Mouse (Mus musculus) leukemia stem cell, adult 10-12 weeks (primary cell): Measurements from ENCODE around the gene H2-Q4. TPM values are rescaled to one million over a fixed set of nuclear protein-coding genes. Genes with fewer than 3 reads are reported as not detected.

ENCODE experiments used
- polyA plus RNA-seq: library from polyadenylated mRNA; stranded (reverse); fragments of >175 nt; gene quantifications from 2 replicates; pipeline ENCODE4 v1.2.3, GENCODE M21; 2012; ENCODE audit warnings: low replicate concordance

H2-Q4 gene
- polyA plus RNA-seq: 114 and 185 TPM in 2 replicates

DNA sequence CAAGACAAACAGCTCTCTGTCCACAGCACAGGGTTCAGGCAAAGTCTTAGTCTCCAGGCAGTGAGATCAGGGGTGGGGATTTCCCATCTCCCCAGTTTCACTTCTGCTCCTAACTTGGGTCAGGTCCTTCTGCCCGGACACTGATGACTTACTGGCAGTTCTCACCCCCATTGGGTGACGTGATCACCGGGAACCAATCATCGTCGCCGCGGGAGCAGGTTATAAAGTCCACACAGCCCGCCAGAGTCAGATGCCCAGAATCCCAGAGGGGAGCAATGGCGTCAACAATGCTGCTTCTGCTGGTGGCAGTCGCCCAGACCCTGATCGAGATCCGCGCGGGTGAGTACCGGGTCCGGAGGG is at the start of gene H2-Q4:
H2-Q4 (plus strand) TSS at position 249 of the 360 bp plus-strand sequence.

GRCm38 (mm10) chr17:35342071-35342671 is 37.2 kb upstream of the H2-Q4 start, which contains the start of gene H2-Q2:
Gene H2-Q2, plus strand, starts transcription at chr17:35342242.

DNA sequence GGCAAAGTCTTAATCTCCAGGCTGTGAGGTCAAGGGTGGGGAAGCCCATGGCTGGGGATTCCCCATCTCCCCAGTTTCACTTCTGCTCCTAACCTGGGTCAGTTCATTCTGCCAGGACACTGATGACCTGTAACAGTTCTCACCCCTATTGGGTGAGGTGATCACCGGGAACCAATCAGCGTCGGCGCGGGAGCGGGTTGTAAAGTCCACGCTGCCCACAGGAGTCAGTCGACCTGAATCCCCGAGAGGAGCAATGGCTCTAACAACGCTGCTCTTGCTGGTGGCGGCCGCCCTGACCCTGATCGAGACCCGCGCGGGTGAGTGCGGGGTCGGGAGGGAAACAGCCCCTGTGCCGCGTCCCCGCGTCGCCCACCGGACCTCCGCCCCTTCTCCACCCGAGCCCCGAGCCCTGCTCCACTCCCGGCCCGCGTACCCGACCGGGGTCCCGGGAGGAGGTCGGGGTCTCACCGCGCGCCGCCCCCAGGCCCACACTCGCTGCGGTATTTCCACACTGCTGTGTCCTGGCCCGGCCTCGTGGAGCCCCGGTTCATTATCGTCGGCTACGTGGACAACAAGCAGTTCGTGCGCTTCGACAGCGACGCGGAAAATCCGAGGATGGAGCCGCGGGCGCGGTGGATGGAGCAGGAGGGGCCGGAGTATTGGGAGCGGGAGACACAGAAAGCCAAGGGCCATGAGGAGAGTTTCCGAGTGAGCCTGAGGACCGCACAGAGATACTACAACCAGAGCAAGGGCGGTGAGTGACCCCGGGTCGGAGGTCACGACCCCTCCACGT is 45.4 kb downstream of the H2-Q4 start, which contains the start of gene H2-Q6:
H2-Q6 (plus strand) TSS at position 227 of the 793 bp plus-strand sequence.

Other genes starting within 250 kb of the H2-Q4 start
- 0.24 TPM in 1 of 2 replicates, not detected in the other for gene Apom, start 247.6 kb upstream of the H2-Q4 start, polyA plus RNA-seq
- 803 and 946 TPM in 2 replicates for gene Bag6, start 244.4 kb upstream of the H2-Q4 start, polyA plus RNA-seq
- gene Prrc2a, start 214.7 kb upstream of the H2-Q4 start, polyA plus RNA-seq: 1,544 and 3,522 TPM in 2 replicates
- 1.9 and 3.8 TPM in 2 replicates for gene Aif1, start 203.5 kb upstream of the H2-Q4 start, polyA plus RNA-seq
- gene Lst1, start 191.2 kb upstream of the H2-Q4 start, polyA plus RNA-seq: 1.1 and 24.0 TPM in 2 replicates
- 75.8 and 165 TPM in 2 replicates for gene Ltb, start 185.2 kb upstream of the H2-Q4 start, polyA plus RNA-seq
- gene Tnf, start 177.6 kb upstream of the H2-Q4 start, polyA plus RNA-seq: 2.6 and 2.7 TPM in 2 replicates
- 4.2 and 5.6 TPM in 2 replicates for gene Lta, start 174.3 kb upstream of the H2-Q4 start, polyA plus RNA-seq
- gene Gm16181, start 158.8 kb upstream of the H2-Q4 start, polyA plus RNA-seq: not detected in 2 replicates
- gene Atp6v1g2, start 146.0 kb upstream of the H2-Q4 start, polyA plus RNA-seq: 0.69 and 1.2 TPM in 2 replicates
- gene Nfkbil1, start 143.8 kb upstream of the H2-Q4 start, polyA plus RNA-seq: 31.5 and 40.3 TPM in 2 replicates
- 114 and 195 TPM in 2 replicates for gene Ddx39b, start 137.9 kb upstream of the H2-Q4 start, polyA plus RNA-seq
- gene H2-D1, start 116.9 kb upstream of the H2-Q4 start, polyA plus RNA-seq: 138 and 236 TPM in 2 replicates
- 2.6 and 3.1 TPM in 2 replicates for gene H2-Q1, start 59.2 kb upstream of the H2-Q4 start, polyA plus RNA-seq
- gene H2-Q2, start 37.4 kb upstream of the H2-Q4 start, polyA plus RNA-seq: 1.7 and 1.8 TPM in 2 replicates
- gene H2-Q6, start 45.2 kb downstream of the H2-Q4 start, polyA plus RNA-seq: 67.9 and 111 TPM in 2 replicates
- 8.4 and 19.9 TPM in 2 replicates for gene H2-Q7, start 59.5 kb downstream of the H2-Q4 start, polyA plus RNA-seq
- 2.4 and 3.7 TPM in 2 replicates for gene H2-Q10, start 90.5 kb downstream of the H2-Q4 start, polyA plus RNA-seq
- not detected in 2 replicates for gene Pou5f1, start 126.4 kb downstream of the H2-Q4 start, polyA plus RNA-seq
- gene Tcf19, start 137.2 kb downstream of the H2-Q4 start, polyA plus RNA-seq: 65.9 and 189 TPM in 2 replicates
- 14.0 and 29.7 TPM in 2 replicates for gene Cchcr1, start 137.5 kb downstream of the H2-Q4 start, polyA plus RNA-seq
- gene Psors1c2, start 153.6 kb downstream of the H2-Q4 start, polyA plus RNA-seq: 5.1 and 6.5 TPM in 2 replicates
- not detected in 2 replicates for gene Cdsn, start 172.5 kb downstream of the H2-Q4 start, polyA plus RNA-seq
- gene 2300002M23Rik, start 187.8 kb downstream of the H2-Q4 start, polyA plus RNA-seq: 0.18 and 0.27 TPM in 2 replicates
- gene Sfta2, start 221.9 kb downstream of the H2-Q4 start, polyA plus RNA-seq: not detected in 2 replicates
- gene Gm9573, start 247.0 kb downstream of the H2-Q4 start, polyA plus RNA-seq: not detected in 2 replicates